Mouse (Mus musculus) forebrain, embryonic 14.5 days (tissue): ENCODE data around the gene Zfp277. TPM values are rescaled to one million over a fixed set of nuclear protein-coding genes. Genes with fewer than 3 reads are reported as not detected.
A peak's percentile ranks its signal among the peaks of the same experiment; 100 is the strongest.

Experiments
- ATAC-seq: fragments of 200-750 bp; cut with Nextera tagmentation; 2 replicates; pipeline ENCODE4 v1.8.0; 2017; ENCODE audit warnings: mild to moderate bottlenecking, moderate library complexity
- DNase-seq: peaks from one replicate; pipeline ENCODE4 v3.0.0-alpha.2; 2015; ENCODE audit warnings: low spot score
- H3K27ac ChIP-seq: fragments of 300-500 bp; sonication (generic); 2 replicates; pipeline ENCODE4 v1.5.1; 2014; ENCODE audit warnings: low read depth, mild to moderate bottlenecking, control low read depth, low read length, moderate library complexity
- H3K27me3 ChIP-seq: fragments of 300-500 bp; sonication (generic); replicated peaks from 2 replicates; pipeline ENCODE4 v1.6.1; 2014; ENCODE audit warnings: low read length, control low read depth, mixed read lengths; ENCODE audit not compliant: control insufficient read depth, insufficient read depth
- H3K36me3 ChIP-seq: fragments of 300-500 bp; sonication (generic); 2 replicates; pipeline ENCODE4 v1.6.1; 2014; ENCODE audit warnings: low read length, control low read depth; ENCODE audit not compliant: control insufficient read depth, insufficient read depth
- H3K4me1 ChIP-seq: fragments of 300-500 bp; sonication (generic); 2 replicates; pipeline ENCODE4 v1.6.1; 2014; ENCODE audit warnings: antibody characterized with exemption, low read length, control low read depth; ENCODE audit not compliant: control insufficient read depth, insufficient read depth
- H3K4me2 ChIP-seq: fragments of 300-500 bp; sonication (generic); 2 replicates; pipeline ENCODE4 v1.6.1; 2014; ENCODE audit warnings: mild to moderate bottlenecking, control low read depth, low read length
- H3K4me3 ChIP-seq: fragments of 300-500 bp; sonication (generic); 2 replicates; pipeline ENCODE4 v1.5.1; 2014; ENCODE audit warnings: low read depth, low read length, control low read depth
- H3K9ac ChIP-seq: fragments of 300-500 bp; sonication (generic); 2 replicates; pipeline ENCODE4 v1.6.1; 2014; ENCODE audit warnings: mild to moderate bottlenecking, low read length, control low read depth, moderate library complexity
- H3K9me3 ChIP-seq: fragments of 300-500 bp; sonication (generic); replicated peaks from 2 replicates; pipeline ENCODE4 v1.6.1; 2016; ENCODE audit warnings: low read length, control low read depth, mixed read lengths; ENCODE audit not compliant: control insufficient read depth
- WGBS: fragments of 180-500 bp; shearing (Covaris S2); extraction: QIAGEN DNeasy Blood & Tissue Kit; methylation state at CpG from one replicate; pipeline ENCODE4 v1.1.7; 2014; 5-methylcytosine and 5-hydroxymethylcytosine counted together
- polyA plus RNA-seq: library from polyadenylated mRNA; unstranded; fragments of >200 nt; fragmentation: Nextera tagmentation; extraction: Ambion mirVana; gene quantifications from 2 replicates; pipeline ENCODE4 v1.2.1, GENCODE M21; 2014

The Zfp277 gene
- polyA plus RNA-seq = 32.5 and 37.6 TPM in 2 replicates

DNA sequence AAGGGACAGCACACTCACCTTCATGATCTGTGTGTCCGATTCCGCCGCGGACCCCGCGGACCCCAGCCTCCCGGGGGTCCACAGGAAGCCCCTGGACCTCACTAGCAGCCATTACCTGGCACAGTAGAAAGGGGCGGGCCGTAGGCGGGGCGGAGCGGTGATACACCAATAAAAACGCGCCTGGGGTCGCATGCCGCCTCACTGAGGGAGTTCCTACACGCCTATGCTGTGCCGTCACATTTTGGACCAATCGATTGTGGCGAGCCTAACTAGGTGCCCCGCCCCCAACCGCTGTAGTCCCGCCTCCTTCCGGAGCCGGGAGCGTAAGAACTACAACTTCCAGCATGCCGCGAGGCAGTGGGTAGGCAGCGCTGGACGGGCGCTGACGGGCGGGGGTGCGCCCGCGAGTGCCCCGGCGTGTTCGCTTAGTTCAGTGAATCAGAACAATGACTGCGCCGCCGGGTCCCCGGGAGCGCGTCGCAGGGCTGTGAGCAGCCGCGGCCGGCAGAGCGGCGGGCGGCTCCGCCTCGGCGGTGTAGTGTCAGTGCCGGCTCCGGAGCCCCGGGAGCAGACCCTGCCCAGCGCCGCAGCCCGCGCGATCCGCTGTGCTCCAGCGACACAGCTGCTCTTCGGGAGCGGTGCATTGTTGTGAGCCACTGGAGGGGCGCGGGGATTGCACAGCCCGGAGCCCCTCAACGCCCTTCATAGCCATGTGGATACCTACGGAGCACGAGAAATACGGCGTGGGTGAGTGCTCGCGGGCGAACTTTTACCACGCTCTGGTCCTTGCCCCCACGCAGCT is at the start of gene Zfp277, which contains the start of gene Dock4:
Gene Zfp277 (minus strand): TSS at position 255 of the 802 bp plus-strand sequence.
Gene Dock4 (plus strand): TSS at position 305 of the 802 bp plus-strand sequence.
- no peaks in the 10 kb centered on the region for H3K9me3 ChIP-seq
- DNase-seq (peak; percentile 100), ATAC-seq (peak; percentile 98)
- no peaks in the 10 kb centered on the region for H3K36me3 ChIP-seq
- H3K4me3 ChIP-seq = peak within 1 kb of the TSS; percentile 84
- no peaks in the 10 kb centered on the region for H3K27me3 ChIP-seq
- H3K4me2 ChIP-seq = peak within 1 kb of the TSS; percentile 85
- peaks cover 10% of the 10 kb centered on the region; the same call in 1 of the 2 replicates for H3K4me1 ChIP-seq
- under 1% methylated on average over 80 of the region's 80 CpGs for WGBS
- peak within 1 kb of the TSS; percentile 91 for H3K9ac ChIP-seq
- peak within 1 kb of the TSS; percentile 93 for H3K27ac ChIP-seq

DNA sequence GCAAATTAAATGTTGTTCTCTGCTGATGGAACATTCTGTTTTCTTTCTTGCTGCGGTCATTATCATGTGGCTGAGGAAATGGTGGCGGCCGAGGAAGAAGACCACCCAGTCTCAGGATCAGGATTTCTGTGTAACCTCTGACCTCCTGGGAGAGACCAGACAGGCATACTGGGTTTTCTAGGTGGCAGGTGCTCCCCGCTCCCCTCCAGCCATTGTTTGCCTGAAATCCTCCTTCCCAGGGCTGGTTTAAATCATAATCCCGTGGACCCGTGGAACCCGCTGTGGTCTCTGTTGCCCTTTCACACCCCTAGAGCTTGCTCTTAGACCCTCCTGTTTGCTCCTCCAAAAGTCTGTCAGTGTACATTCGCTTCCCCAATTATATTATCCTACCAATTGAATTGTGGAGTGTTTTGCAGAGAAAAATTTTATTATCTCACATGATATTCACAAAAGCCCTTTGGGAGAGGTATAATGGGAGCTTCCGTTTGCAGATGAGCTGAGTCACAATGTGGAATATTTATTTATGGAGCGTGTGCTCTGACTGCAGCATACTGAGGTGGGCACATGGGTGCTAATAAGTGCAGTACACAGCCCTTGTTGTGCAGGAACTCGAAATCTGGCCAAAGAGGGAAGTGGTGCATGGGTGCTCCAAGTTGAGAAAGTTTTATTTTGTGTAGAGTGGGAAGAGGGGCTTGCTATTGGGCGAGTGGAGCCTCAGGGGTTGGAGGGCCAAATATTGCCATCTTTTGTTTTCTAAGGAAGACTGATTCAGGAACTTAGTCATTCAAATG is 40.5 kb upstream of the Zfp277 start:
- Histone ChIP-seq H3K36me3 (no peaks in the 10 kb centered on the region), H3K27me3 (no peaks in the 10 kb centered on the region), H3K9ac (no peak overlapping the region), H3K4me1 (peaks cover 6% of the 10 kb centered on the region), H3K27ac (no peak overlapping the region), H3K9me3 (no peaks in the 10 kb centered on the region), H3K4me3 (no peak overlapping the region), H3K4me2 (no peak overlapping the region)
- WGBS = 56% methylated on average over 12 of the region's 12 CpGs
- DNase-seq (no peak), ATAC-seq (no peak)

DNA sequence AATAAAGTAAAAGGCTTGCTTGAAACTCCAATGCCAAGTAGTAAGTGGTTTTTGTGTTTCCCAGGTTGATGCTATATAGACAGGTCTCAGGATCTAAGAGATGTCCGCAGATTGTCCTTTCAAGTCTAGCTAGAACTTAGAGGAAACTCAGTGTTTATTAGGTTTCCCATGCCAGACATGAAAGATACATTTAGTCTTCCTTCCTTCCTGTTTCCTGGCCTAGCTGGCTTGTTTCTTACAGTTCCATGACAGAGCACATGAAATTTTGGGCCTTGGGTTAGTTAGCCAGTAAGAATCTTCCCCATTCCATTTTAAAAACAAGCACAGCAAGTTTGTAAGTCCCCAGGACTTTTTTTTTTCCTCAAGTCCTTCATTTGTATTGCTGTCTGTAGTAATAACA is 39.5 kb upstream of the Zfp277 start:
- H3K4me2 ChIP-seq = no peak overlapping the region
- no peaks in the 10 kb centered on the region for H3K27me3 ChIP-seq
- no peak overlapping the region for H3K27ac ChIP-seq
- DNase-seq (no peak), ATAC-seq (no peak)
- H3K36me3 ChIP-seq = no peaks in the 10 kb centered on the region
- H3K4me1 ChIP-seq = peaks cover 6% of the 10 kb centered on the region
- no peak overlapping the region for H3K9ac ChIP-seq
- WGBS = 91% methylated on average over 1 of the region's 1 CpGs
- H3K9me3 ChIP-seq = no peaks in the 10 kb centered on the region
- no peak overlapping the region for H3K4me3 ChIP-seq

DNA sequence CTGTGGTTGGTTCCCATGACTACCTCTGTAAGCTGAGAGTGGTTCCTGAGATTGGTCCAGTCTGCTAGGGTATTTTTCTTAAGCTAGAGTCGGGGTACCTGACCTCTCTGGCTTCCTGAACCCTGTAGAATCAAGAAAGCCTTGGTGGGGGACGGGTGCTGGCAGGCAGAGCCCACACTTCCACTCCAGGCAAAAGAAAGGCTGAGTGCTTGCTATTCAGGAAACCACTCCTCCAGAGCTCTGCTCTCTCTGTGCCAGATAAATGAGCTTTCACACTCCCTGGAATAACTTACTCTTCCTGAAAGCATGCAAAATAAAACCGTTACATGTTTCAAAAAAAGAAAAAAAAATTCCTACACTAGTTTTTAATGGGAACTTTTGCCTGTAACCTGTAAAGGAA is 38.5 kb upstream of the Zfp277 start:
- Histone ChIP-seq H3K9ac (no peak overlapping the region), H3K4me3 (no peak overlapping the region), H3K9me3 (no peaks in the 10 kb centered on the region), H3K4me2 (no peak overlapping the region), H3K27me3 (no peaks in the 10 kb centered on the region), H3K27ac (no peak overlapping the region), H3K36me3 (no peaks in the 10 kb centered on the region), H3K4me1 (peaks cover 6% of the 10 kb centered on the region)
- WGBS = 10% methylated on average over 3 of the region's 3 CpGs
- ATAC-seq (peak; percentile 57), DNase-seq (no peak)

DNA sequence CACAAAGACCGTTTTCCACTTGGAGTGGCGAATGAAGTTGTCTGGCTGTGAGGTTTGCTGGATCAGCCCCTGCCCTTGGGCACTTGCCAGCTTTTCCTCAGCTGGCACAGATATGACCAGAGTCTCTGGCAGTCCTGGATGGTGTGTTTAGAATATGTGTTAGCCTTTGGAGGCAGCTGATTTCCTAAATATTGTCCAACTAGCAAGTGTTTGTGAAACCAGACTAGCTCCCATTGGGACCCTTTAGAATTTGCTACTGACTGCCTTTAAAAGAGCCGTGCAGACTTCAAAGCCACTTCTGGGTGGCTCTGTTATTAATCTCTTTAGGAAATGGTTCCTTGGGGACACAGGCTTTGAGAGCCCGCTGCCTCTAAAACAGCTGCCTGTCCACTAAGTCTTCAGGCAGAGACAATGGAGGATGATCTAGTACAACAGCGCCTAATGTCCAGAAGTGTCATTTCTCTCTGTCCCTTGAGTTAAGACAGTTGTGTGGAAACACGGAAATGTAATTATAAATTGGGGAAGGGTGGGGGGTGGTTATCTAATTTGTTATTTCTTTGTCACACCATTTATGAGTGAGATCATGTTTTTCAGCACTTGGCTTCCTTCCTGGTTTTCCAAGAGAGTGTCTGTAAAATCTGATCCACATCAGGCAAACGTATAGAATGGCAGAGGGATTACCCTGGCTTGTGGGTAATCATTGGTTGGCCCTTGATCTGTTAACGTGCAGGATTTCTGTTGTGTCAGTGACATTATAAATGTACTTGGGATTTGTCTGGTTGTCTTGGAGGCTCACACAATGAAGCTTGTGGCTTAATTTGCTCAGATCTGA is 32.1 kb upstream of the Zfp277 start:
- WGBS = 33% methylated on average over 8 of the region's 8 CpGs
- no peaks in the 10 kb centered on the region for H3K9me3 ChIP-seq
- no peak overlapping the region for H3K4me2 ChIP-seq
- no peaks in the 10 kb centered on the region for H3K27me3 ChIP-seq
- peak; percentile 65 for DNase-seq
- no peak overlapping the region for H3K4me3 ChIP-seq
- H3K36me3 ChIP-seq = no peaks in the 10 kb centered on the region
- no peak overlapping the region for H3K9ac ChIP-seq
- H3K4me1 ChIP-seq = peaks cover 7% of the 10 kb centered on the region
- peak; percentile 41; the same call in 1 of the 2 replicates for ATAC-seq
- peak overlapping the region; percentile 11; the same call in 1 of the 2 replicates for H3K27ac ChIP-seq

DNA sequence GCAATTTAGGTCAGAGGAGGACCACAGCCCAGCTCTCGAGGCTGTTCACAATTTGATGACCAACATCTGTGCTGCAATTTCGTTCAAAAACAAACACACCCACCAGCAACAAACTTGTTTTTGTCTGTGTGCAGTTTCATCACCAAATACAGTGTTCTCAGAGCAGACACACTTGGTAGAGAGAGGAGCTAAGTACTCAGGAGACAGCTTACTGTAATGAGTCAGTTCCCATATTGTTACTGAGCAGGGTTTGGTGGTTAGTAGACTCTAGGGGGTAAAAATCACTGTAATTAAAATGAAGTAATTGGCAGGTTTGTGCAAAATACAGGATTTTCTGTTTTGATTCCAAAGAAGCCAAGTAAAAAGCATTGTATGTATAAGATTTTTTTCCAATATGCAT is 28.0 kb upstream of the Zfp277 start:
- Histone ChIP-seq H3K9me3 (no peaks in the 10 kb centered on the region), H3K4me3 (no peak overlapping the region), H3K36me3 (no peaks in the 10 kb centered on the region), H3K4me2 (no peak overlapping the region), H3K27ac (no peak overlapping the region), H3K27me3 (no peaks in the 10 kb centered on the region), H3K4me1 (peaks cover 20% of the 10 kb centered on the region), H3K9ac (no peak overlapping the region)
- ATAC-seq (no peak), DNase-seq (no peak)
- 52% methylated on average over 2 of the region's 2 CpGs for WGBS

DNA sequence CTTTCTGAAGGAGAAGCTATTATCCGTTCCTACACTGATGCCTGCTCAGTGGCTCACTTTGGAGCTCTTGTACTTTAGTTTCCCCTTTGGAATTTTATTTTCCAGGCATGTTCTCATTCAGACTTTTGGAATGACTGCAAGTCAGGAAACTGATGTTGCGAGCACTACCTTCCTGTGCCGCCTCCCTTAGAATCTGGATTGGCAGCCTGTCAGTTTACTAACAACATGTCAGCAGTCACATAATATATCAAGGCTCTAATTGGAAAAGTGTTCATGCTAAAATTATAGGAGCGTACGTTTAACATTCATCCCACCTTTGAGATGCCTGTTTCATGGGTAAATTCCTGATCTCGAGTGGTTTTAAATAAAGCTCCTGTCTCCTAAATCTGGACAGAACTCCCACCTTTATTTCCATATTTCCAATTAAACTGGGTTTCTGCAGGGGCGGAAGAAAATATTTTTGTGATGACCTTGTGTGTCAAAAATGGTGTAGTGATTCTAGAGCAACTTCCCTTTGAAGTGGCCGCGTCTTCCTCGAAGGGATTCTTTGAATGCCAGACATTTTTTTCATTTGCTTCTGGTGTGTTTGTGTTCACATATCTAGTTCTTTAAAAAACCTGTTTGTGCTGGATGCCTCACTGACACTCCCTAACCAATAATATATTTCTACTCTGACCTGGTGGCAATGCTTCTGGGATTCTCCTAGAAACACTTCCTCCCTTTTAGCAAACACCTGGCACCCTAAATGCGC is 26.1 kb upstream of the Zfp277 start:
- Histone ChIP-seq H3K4me1 (peaks cover 13% of the 10 kb centered on the region), H3K9me3 (no peaks in the 10 kb centered on the region), H3K36me3 (no peaks in the 10 kb centered on the region), H3K27me3 (no peaks in the 10 kb centered on the region), H3K9ac (no peak overlapping the region), H3K4me2 (no peak overlapping the region), H3K4me3 (no peak overlapping the region), H3K27ac (no peak overlapping the region)
- ATAC-seq = no peak
- no peak for DNase-seq
- 69% methylated on average over 11 of the region's 11 CpGs for WGBS

DNA sequence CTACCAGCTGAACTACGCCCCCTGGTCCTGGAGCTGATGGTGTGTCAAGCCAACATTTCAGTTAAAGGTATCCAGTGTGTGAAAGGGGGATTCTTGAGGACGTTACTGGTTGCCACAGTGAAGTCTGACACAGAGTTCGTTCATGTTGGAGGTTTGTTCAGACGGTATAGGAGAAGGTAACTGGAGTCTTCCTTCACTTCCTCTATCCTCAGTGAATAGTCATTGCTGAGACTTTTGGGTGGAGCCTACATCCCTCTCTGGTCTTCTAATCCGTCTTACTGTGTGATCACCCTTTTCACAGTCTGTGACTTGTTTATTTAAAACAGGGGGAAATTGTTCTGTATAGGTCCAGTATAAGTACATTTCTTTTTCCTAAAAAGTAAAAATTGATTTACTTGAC is 23.3 kb upstream of the Zfp277 start:
- Histone ChIP-seq H3K4me3 (no peak overlapping the region), H3K27ac (no peak overlapping the region), H3K4me2 (no peak overlapping the region), H3K9ac (no peak overlapping the region), H3K27me3 (no peaks in the 10 kb centered on the region), H3K36me3 (no peaks in the 10 kb centered on the region), H3K9me3 (no peaks in the 10 kb centered on the region), H3K4me1 (peaks cover 21% of the 10 kb centered on the region)
- DNase-seq (no peak), ATAC-seq (no peak)
- WGBS = 82% methylated on average over 5 of the region's 5 CpGs
